Mouse (Mus musculus): ENCODE measurements around the gene Tmem231.

- TF ChIP-seq CTCF (IDR thresholded peaks at IDR 0.05; ENCODE audit: extremely low read depth, insufficient read depth, insufficient read length, insufficient replicate concordance): no peak
- no peak for TF ChIP-seq POLR2A (IDR thresholded peaks at IDR 0.05; ENCODE audit: low read depth, low read length)
Measured at GRCm38 (mm10) chr8:111961330-111961729, 27.6 kb upstream of the Tmem231 start.

Measured in spleen, adult 2 months (tissue).